Mouse (Mus musculus) thymus, postnatal 4 days (tissue): ENCODE data around the gene Iqsec1.
A peak's percentile ranks its signal among the peaks of the same experiment; 100 is the strongest.

Experiments
- DNase-seq: peaks from one replicate; pipeline ENCODE4 v3.0.0; 2021

The Iqsec1 gene

DNA sequence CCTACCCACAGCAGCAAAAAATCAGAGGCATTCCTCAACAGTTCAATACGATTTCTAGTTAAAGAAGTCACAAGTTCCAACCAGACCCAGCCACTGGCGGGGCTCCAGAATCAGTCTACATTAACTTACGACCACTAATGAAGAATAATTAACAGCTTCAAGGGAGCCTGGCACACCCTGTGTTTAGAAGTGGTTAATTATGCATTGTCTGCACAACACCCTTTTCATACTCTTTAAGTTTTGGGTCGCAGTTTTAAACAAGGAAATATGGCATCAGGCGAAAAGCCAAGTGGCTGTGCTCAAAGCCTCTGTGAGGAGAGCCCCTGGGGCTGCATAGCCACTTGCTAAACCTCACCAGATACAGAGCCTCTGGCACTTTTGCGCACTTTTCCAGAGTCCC is 209.6 kb downstream of the Iqsec1 start:
- no peak for DNase-seq

DNA sequence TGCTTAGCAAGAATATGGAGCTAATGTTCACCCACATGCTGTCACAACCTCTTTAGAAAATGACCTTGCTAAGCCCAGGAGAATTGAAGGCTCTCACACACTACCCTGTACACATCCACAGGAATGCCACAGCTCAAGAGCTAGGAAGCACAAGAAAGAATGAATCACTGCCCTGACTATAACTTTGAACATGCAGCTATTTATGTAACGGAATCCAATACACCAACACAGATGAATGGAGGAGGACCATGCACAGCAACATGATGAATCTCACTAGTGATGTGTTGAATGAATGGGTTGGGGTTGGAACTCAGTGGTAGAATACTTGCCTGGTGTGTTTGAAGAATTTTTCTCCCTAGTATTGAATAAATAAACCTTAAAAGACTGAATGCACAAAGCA is 211.2 kb downstream of the Iqsec1 start:
- DNase-seq: no peak

DNA sequence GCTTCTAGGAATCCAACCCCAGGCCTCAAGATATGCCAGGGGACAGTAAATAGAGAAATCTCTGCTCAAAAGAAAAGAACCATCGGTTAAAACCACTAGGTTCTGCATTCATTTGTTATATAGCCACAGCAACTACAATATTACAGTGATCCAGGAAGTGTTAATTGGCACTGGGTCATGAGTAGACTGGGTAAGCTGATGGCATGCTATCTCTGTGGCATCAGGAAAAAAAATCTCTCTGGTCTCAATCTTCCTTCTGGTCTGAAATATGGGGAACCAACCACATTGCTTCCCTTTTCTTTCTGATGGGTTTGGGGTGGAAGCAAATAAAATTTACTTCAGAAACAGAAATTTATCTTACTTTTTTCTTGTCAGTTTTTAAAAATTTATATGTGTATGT is 212.9 kb downstream of the Iqsec1 start:
- DNase-seq: no peak

DNA sequence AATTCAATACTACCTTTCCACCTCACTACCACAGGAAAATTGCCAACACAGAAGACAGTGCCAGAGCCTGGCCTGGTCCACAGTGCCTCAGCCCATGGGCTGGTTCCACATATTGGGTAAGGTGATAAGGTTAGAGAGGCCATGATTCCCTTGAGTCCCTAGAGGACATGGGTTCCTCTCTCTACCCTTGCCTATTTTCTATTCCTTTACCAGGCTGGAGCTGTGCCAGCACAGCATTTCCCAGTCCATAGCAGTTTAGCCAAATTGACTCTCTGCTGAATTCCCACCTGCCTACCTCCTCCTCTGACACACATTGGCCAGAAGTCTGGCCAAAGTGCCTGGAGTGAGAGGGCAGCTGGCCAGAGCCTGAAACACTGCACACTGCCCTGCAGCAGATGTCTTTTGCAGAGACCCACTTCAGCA is 214.7 kb downstream of the Iqsec1 start:
- DNase-seq: no peak

DNA sequence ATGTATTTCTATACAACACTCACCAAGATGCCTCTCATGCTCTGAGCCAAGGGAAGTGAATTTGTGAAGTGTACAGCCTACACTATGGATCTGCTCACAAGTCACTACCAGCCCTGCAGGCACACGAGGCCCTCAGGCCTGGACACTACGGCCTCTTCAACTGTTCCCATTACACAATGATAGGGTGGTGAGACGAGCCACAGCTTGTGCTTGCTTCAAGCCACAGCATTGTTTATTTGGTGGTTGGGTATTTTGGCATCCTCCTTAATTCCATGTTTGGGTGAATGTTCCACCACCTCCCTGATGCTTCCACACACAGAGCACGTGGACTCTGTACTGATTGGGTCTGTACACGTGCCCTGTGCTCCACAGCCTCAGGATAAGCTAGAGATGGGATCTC is 216.4 kb downstream of the Iqsec1 start:
- no peak for DNase-seq

DNA sequence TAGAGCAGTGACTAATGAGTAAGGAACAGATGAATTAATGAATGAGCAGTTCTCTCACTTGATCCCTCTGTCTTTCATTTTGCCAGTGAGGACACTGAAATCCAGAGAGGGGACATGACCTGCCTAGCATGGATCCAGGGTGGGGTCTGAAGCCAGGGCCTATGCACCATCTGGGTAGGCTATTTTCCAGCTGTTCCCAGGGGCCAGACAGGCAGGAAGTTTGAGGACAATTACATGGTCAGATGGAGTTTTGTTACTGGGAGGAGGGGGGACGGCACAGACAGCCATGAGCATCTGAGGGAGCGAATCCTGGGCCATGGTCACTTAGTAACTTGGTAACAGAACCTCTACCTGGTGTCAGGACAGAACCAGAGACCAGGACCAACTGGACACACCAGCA is 220.0 kb downstream of the Iqsec1 start:
- DNase-seq: no peak

DNA sequence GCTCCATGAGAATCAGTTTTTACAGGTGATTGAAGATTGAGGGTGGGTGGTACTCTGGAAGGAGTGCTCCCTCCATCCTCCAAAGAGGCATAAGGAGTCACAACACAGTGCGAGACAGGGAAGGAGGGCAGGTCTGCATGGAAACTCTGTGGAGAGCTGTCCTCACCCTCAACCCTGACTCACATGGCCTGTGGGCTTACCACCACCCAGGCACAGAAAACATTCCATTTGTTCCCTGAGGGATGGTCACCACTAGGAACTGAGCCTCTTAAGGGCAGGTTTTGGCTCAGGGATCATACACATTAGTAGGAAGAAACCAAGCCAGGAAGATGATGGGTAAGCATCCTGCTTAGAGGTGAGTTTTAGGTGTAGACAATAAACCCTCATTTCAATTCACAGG is 220.6 kb downstream of the Iqsec1 start:
- DNase-seq: no peak

GRCm38 (mm10) chr6:90764753-90765152 is 223.7 kb downstream of the Iqsec1 start:
- DNase-seq: peak; percentile 63

GRCm38 (mm10) chr6:90763959-90764591 is 224.4 kb downstream of the Iqsec1 start:
- peak; percentile 38 for DNase-seq

DNA sequence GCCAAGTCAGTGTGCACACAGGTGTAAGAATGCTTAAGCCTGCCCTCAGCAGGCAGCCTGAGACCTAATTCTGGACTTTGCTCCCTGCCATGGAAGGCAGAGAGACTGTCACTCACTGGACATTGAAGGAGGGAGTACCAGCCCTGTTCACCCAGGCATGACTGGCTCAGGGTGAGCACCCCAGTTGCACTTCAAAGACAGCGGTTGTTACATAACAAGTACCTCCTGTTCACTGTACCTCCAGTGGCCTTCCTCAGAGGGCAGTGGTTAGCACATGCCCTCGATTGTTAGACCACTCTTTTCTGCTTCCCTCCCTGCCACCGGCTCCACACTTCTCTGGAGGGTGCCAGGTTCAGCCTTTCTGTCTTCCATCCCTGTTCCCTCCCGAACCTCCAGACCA is 225.2 kb downstream of the Iqsec1 start:
- no peak for DNase-seq

- DNase-seq: no peak
These were observed 226.3 kb downstream of the Iqsec1 start for GRCm38 (mm10) chr6:90762120-90762736.

DNA sequence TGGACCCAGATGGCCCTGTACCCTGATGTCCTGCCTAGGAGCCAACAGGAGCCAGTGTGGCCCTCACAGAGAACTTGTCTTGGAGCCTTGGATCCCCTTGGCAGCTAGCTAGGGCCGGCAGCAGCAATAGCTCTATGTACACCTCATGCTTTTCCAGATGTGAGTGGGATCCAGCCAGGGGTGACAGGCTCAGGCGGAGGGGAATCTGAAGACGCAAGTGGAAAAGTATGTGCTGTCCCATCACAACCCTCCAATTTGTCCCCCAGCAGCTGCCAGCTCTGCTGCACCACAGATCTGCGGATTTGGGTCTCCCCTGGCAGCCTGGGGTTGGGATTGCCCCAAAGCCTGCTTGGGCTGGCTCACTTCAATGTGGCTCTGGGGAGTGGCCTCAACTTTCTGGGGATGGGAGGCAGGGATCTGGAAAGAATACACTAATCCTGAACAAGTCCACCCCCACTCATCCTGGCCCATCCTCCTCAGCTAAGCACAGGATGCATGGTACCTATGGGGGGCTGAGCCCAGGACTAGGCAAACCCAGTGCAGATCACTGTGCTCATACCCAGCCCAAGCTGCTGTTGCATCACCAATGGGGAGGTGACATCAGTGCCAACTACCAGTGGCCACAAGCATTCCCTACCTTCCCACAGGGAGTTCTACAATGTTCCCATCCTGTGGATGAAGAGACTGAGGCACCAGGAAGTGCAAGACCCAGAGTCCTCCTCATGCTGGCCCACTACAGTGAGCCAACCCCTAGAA is 227.0 kb downstream of the Iqsec1 start:
- no peak for DNase-seq

- DNase-seq: no peak
These were observed 227.6 kb downstream of the Iqsec1 start for GRCm38 (mm10) chr6:90760886-90761285.

GRCm38 (mm10) chr6:90759754-90760153 is 228.7 kb downstream of the Iqsec1 start:
- no peak for DNase-seq

DNA sequence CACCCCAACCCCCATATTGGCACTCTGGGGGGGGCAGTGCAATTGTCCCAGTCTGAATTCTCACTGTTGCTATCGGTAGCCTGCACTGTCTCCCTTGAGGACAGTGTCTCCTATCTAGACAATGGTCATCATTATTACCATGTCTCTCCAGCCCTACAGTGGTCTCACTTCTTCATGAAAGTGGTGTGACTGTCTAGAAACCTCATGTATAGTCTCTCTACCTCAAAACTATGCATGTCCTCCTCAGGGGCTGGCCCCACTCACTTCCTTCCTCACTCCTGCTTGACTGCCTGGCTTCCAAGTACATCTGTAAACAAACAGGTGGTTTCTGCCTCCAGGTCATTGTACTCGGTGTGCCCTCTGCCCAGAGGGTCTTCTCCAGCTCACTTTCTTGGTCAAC is 230.3 kb downstream of the Iqsec1 start:
- no peak for DNase-seq

DNA sequence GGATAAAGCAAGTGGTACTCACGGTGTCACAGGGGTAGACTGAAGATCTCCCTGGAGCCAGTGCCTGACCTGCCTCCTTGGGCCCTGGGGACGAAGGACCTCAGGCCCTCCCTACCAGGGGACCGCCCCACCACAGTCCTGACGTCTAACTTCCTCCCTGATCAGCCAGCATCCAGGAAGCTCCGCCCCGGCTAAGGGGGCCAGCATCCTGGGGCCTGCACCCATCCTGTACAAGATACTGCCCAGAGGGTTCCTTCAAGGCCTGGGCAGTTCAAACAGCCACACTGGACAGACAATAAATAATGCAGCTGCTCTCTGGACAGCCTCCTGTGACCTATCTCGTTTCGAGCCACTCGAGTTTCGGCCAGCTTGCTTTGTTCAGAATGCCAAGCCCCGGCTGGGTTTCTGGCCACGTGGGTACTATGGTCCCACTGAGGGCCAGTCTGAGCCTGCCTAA is 231.0 kb downstream of the Iqsec1 start:
- peak; percentile 67 for DNase-seq

GRCm38 (mm10) chr6:90756561-90756960 is 231.9 kb downstream of the Iqsec1 start:
- no peak for DNase-seq

DNA sequence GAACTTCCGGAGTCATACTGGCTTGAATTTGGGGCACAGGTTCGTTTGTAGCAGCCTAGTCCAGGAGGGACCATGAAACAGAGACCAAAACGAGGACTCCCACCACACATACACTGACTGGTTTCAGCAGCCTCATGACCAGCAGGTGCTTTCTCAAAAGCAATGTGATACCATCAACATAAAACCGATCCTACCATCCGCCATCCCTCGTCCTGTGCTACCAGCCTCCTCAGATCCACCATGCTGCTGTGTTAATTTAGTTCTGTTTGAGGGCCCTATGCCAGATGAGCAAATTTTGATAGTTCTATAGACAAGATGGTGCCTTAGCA is 232.9 kb downstream of the Iqsec1 start:
- no peak for DNase-seq

GRCm38 (mm10) chr6:90754927-90755612 is 233.4 kb downstream of the Iqsec1 start:
- no peak for DNase-seq

DNA sequence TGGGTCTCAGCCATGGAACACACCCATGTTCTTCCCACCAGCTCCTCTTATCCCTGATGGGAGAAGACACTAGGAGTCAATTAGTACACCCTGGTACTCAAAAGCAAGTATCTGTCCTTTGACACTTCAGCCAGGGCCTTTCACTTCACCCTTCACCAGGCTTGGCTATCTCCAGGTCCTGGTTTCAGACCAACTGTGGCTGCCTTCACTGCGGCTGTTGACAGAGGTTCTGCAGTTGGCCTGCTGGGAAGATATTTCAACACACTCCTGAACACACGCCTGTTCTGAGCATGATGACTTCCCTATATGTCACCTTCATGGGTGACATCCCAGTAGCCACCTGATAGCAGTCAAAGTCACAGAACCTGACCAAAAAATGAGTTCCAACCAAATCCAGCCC is 234.4 kb downstream of the Iqsec1 start:
- peak; percentile 16 for DNase-seq

DNA sequence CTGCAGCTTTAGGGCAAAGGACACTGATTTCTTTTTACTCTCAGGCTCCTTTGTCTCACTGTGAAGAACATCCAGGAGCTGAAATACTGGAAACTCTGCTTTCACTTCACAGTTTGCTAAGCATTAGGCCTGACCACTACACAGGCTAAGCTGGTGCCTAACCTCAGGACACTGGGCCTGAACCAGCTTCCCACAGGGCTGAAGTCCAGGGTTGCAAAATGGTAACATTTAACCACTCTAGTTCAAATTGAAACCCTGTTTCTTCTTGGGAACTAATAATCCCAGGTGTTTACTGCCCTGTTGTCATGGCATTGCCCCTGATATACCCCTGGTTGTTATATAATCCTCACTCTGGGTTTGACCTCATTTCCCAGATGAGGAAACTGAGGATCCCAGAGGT is 234.8 kb downstream of the Iqsec1 start:
- no peak for DNase-seq

DNA sequence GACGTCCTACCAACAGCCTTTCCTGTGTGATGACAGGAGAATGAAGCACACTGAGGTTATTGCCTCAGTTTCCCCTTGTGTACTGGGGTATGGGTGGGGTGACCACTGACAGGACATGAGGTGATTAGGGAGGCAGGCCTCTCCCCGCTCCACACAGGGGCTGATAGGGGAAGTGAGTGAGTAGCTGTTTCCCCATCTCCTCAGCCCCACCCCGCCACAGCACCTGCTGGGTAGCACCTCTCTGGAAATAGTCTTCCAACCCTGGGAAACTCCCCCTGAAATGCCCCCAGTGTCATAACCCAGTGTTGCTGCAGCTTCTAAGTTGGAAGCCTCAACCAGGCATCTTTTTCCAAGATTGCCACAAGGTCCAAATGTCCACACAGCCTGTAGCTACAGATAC is 236.9 kb downstream of the Iqsec1 start:
- peak; percentile 57 for DNase-seq

- DNase-seq: no peak
These were observed 238.4 kb downstream of the Iqsec1 start for GRCm38 (mm10) chr6:90750091-90750490.
